Mouse (Mus musculus): ENCODE measurements at regions not wholly inside any gene's neighbourhood (a gene's known extent, or its start where the extent isn't known, plus 50 kb on each side); places are given as distances from the start of the nearest gene placed in this dataset.
"Not testable (repeated sequence)": the region's sequence is repeated elsewhere in the genome, so short reads cannot be mapped to it uniquely, and the experiment has no call there.

DNA sequence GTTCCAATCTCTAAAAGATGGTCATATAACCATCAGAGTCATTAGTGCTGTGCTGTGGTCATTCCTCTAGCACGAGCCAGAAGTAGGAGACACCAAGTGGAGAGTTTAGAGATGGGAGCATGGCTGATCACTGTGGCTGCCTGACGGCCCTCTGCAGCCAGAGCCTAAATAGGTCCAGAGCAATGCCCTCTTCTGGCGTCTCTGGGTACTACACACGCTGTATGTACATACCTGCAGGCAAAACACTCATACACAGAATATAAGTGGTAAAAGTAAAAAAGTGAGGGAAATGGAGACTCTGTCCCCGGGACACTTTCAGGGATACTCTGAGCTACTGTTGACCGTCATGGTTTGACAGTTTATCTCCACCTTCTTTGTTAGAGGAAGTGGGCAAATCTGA, 91.4 kb downstream of the Gm21738 start:
- ATAC-seq = no peak

DNA sequence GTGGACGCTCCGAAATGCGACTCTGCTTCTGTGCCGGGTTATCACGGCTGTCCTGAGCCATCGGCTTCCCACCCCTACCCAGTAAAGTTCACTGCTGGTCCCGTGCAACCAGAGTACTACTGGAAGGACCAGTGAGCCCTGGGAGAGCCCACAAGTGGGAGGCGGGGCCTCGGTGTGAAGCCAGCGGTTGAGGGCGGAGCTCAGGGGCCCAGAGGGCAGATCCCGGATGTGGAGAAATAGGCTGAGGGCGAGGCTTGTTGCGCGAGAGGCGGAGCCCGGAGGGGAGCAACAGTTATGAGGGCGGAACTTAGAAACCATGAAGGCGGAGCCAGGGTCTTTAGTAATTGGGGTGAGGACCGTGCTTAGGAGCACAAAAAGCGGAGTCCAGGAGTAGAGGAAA, 107.1 kb downstream of the Gm21738 start:
- ATAC-seq = no peak

DNA sequence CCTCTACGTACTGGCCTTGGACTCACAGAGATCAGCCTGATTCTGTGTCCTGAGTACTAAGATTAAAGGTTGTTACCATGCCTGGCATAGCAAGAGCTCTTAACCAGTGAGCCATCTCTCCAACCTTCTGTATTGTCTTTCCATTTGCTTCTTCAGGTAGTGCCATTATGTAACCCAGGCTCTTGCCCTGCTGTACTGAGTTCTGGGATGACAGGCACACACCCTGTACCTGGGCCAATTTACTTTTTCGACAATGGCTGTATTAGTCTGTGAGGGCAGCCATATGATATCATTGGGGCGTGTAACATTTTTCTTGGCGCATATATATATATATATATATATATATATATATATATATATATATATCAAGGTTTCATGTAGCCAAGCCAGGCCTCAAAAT, 115.9 kb downstream of the Gm21738 start:
- not testable (repeated sequence) for ATAC-seq

GRCm38 (mm10) chr14:19279096-19279495, 139.6 kb downstream of the Gm21738 start:
- ATAC-seq = no peak

DNA sequence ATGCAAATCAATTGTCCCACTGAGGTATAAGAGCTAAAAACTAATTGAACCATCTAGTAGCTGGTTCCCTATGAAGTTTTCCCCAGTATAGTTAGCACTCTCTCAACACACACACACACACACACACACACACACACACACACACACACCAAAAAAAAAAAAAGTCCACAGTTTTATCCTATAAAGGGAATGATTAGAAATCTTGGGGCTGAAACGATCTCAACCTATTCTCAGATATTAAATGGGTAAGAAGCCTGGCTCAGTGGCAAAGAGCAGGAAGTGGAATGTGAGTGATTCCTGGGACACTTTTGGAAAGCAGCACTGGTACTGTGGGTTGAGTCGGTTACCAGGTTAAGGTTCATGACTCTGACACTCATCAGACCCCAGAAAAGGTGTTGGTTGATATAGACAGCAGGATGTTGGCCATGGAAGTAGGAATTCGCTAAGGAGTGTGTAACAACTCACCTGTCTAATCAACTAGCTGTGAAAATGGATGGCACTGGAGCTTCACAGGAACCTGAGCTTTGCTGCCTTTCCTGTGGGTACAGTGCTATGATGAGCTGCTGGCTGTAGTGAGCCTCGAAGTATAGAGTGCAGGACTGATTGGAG, 140.8 kb downstream of the Gm21738 start:
- ATAC-seq = peak; percentile 100

Data from inflammation-experienced regulatory T-cells, adult 6 months (primary cell).